Mouse (Mus musculus) limb, embryonic 11.5 days (tissue): ENCODE data around the gene Myo19. TPM values are rescaled to one million over a fixed set of nuclear protein-coding genes. Genes with fewer than 3 reads are reported as not detected.
A peak's percentile ranks its signal among the peaks of the same experiment; 100 is the strongest.

ENCODE experiments used
- ATAC-seq: fragments of 200-750 bp; cut with Nextera tagmentation; 2 replicates; pipeline ENCODE4 v1.8.0; 2017; ENCODE audit warnings: low read depth; ENCODE audit not compliant: insufficient number of reproducible peaks, low FRiP score, low TSS enrichment
- DNase-seq: peaks from one replicate; pipeline ENCODE4 v3.0.0-alpha.2; 2015; ENCODE audit warnings: low spot score
- H3K27ac ChIP-seq: fragments of 300-500 bp; sonication (generic); replicated peaks from 2 replicates; pipeline ENCODE4 v1.5.1; 2014; ENCODE audit warnings: low read depth, mild to moderate bottlenecking, low read length
- H3K27me3 ChIP-seq: fragments of 300-500 bp; sonication (generic); 2 replicates; pipeline ENCODE4 v1.6.1; 2014; ENCODE audit warnings: mild to moderate bottlenecking, low read length, mixed read lengths; ENCODE audit not compliant: control insufficient read depth, insufficient read depth
- H3K36me3 ChIP-seq: fragments of 300-500 bp; sonication (generic); 2 replicates; pipeline ENCODE4 v1.6.1; 2014; ENCODE audit warnings: mild to moderate bottlenecking, low read length, moderate library complexity, mixed read lengths; ENCODE audit not compliant: control insufficient read depth, insufficient read depth
- H3K4me1 ChIP-seq: fragments of 300-500 bp; sonication (generic); 2 replicates; pipeline ENCODE4 v1.6.1; 2014; ENCODE audit warnings: low read length, mixed read lengths; ENCODE audit not compliant: control insufficient read depth, insufficient read depth
- H3K4me2 ChIP-seq: fragments of 300-500 bp; sonication (generic); 2 replicates; pipeline ENCODE4 v1.6.1; 2014; ENCODE audit warnings: low read depth, mild to moderate bottlenecking, moderate library complexity; ENCODE audit not compliant: severe bottlenecking
- H3K4me3 ChIP-seq: fragments of 300-500 bp; sonication (generic); 2 replicates; pipeline ENCODE4 v1.5.1; 2014; ENCODE audit warnings: low read depth, low read length
- H3K9ac ChIP-seq: fragments of 300-500 bp; sonication (generic); 2 replicates; pipeline ENCODE4 v1.6.1; 2014; ENCODE audit warnings: mild to moderate bottlenecking, low read length
- H3K9me3 ChIP-seq: fragments of 300-500 bp; sonication (generic); 2 replicates; pipeline ENCODE4 v1.6.1; 2016; ENCODE audit warnings: low read length; ENCODE audit not compliant: control insufficient read depth
- WGBS: fragments of 180-500 bp; shearing (Covaris S2); extraction: QIAGEN DNeasy Blood & Tissue Kit; methylation state at CpG from one replicate; pipeline ENCODE4 v1.1.7; 2014; 5-methylcytosine and 5-hydroxymethylcytosine counted together
- polyA plus RNA-seq: library from polyadenylated mRNA; unstranded; fragments of >200 nt; fragmentation: Nextera tagmentation; extraction: Ambion mirVana; gene quantifications from 2 replicates; pipeline ENCODE4 v1.2.1, GENCODE M21; 2014

Myo19 gene
- 12.3 and 13.4 TPM in 2 replicates for polyA plus RNA-seq

- Histone ChIP-seq H3K4me2 (peak within 1 kb of the TSS; percentile 89), H3K9me3 (no peaks in the 10 kb centered on the region), H3K27ac (peak within 1 kb of the TSS; percentile 83), H3K4me1 (peaks cover 3% of the 10 kb centered on the region; the same call in 1 of the 2 replicates), H3K9ac (peak within 1 kb of the TSS; percentile 86), H3K4me3 (peak within 1 kb of the TSS; percentile 82), H3K36me3 (no peaks in the 10 kb centered on the region; the same call in 1 of the 2 replicates), H3K27me3 (no peaks in the 10 kb centered on the region)
- DNase-seq: peak; percentile 83
- WGBS: under 1% methylated on average over 67 of the region's 81 CpGs
- peak; percentile 88 for ATAC-seq
Measured at GRCm38 (mm10) chr11:84879772-84880464, at the start of gene Myo19, which contains the start of gene Pigw. Gene Myo19, plus strand, starts transcription at chr11:84880148. Gene Pigw, minus strand, starts transcription at chr11:84880285.

- Histone ChIP-seq H3K27ac (no peak overlapping the region), H3K27me3 (no peaks in the 10 kb centered on the region), H3K4me1 (no peaks in the 10 kb centered on the region), H3K9ac (no peak overlapping the region), H3K36me3 (peaks cover 10% of the 10 kb centered on the region), H3K4me3 (no peak overlapping the region), H3K4me2 (no peak overlapping the region), H3K9me3 (no peaks in the 10 kb centered on the region)
- WGBS: 92% methylated on average over 2 of the region's 2 CpGs
- ATAC-seq (no peak), DNase-seq (no peak)
Measured at GRCm38 (mm10) chr11:84839330-84839729, 40.6 kb upstream of the Myo19 start.

- no peaks in the 10 kb centered on the region for H3K27me3 ChIP-seq
- DNase-seq (no peak), ATAC-seq (no peak)
- H3K27ac ChIP-seq: no peak overlapping the region
- H3K4me1 ChIP-seq: no peaks in the 10 kb centered on the region
- H3K4me3 ChIP-seq: no peak overlapping the region
- H3K4me2 ChIP-seq: no peak overlapping the region
- H3K9me3 ChIP-seq: no peaks in the 10 kb centered on the region
- 95% methylated on average over 15 of the region's 15 CpGs for WGBS
- H3K36me3 ChIP-seq: peaks cover 4% of the 10 kb centered on the region; the same call in 1 of the 2 replicates
- H3K9ac ChIP-seq: no peak overlapping the region
Measured at GRCm38 (mm10) chr11:84846741-84847474, 33.0 kb upstream of the Myo19 start.

- Histone ChIP-seq H3K4me2 (no peak overlapping the region), H3K36me3 (peaks cover 4% of the 10 kb centered on the region; the same call in 1 of the 2 replicates), H3K27ac (no peak overlapping the region), H3K9ac (no peak overlapping the region), H3K4me1 (no peaks in the 10 kb centered on the region), H3K9me3 (no peaks in the 10 kb centered on the region), H3K27me3 (no peaks in the 10 kb centered on the region), H3K4me3 (no peak overlapping the region)
- ATAC-seq (no peak), DNase-seq (no peak)
- WGBS: 88% methylated on average over 7 of the region's 7 CpGs
Measured at GRCm38 (mm10) chr11:84847475-84848090, 32.4 kb upstream of the Myo19 start.

- DNase-seq: no peak
- Histone ChIP-seq H3K27ac (no peak overlapping the region), H3K27me3 (no peaks in the 10 kb centered on the region), H3K36me3 (peaks cover 19% of the 10 kb centered on the region), H3K4me2 (no peak overlapping the region), H3K9ac (no peak overlapping the region), H3K4me1 (no peaks in the 10 kb centered on the region), H3K4me3 (no peak overlapping the region), H3K9me3 (no peaks in the 10 kb centered on the region)
- ATAC-seq: no peak
- WGBS: 94% methylated on average over 6 of the region's 6 CpGs
Measured at GRCm38 (mm10) chr11:84855285-84855684, 24.7 kb upstream of the Myo19 start.

- H3K36me3 ChIP-seq: no peaks in the 10 kb centered on the region
- H3K9me3 ChIP-seq: no peaks in the 10 kb centered on the region
- no peaks in the 10 kb centered on the region for H3K27me3 ChIP-seq
- no peak overlapping the region for H3K4me3 ChIP-seq
- no peak overlapping the region for H3K4me2 ChIP-seq
- H3K9ac ChIP-seq: no peak overlapping the region
- no peak for ATAC-seq
- 59% methylated on average over 2 of the region's 2 CpGs for WGBS
- H3K27ac ChIP-seq: no peak overlapping the region
- no peak for DNase-seq
- peaks cover 6% of the 10 kb centered on the region for H3K4me1 ChIP-seq
Measured at GRCm38 (mm10) chr11:84865268-84865667, 14.7 kb upstream of the Myo19 start.

- Histone ChIP-seq H3K9me3 (no peaks in the 10 kb centered on the region), H3K9ac (no peak overlapping the region), H3K27me3 (no peaks in the 10 kb centered on the region), H3K36me3 (no peaks in the 10 kb centered on the region), H3K27ac (no peak overlapping the region), H3K4me3 (no peak overlapping the region), H3K4me1 (peaks cover 6% of the 10 kb centered on the region), H3K4me2 (0 out of 2 replicates have a peak overlapping the region, but pooled peaks have one; percentile 16)
- WGBS: 90% methylated on average over 2 of the region's 2 CpGs
- ATAC-seq (no peak), DNase-seq (no peak)
Measured at GRCm38 (mm10) chr11:84867586-84867985, 12.4 kb upstream of the Myo19 start.

- 18% methylated on average over 7 of the region's 7 CpGs for WGBS
- Histone ChIP-seq H3K4me1 (peaks cover 6% of the 10 kb centered on the region), H3K4me3 (peak overlapping the region; percentile 88), H3K36me3 (no peaks in the 10 kb centered on the region), H3K27ac (no peak overlapping the region), H3K4me2 (peak overlapping the region; percentile 84), H3K9me3 (no peaks in the 10 kb centered on the region), H3K9ac (peak overlapping the region; percentile 89), H3K27me3 (no peaks in the 10 kb centered on the region)
- no peak for DNase-seq
- ATAC-seq: no peak
Measured at GRCm38 (mm10) chr11:84868786-84869259, 11.1 kb upstream of the Myo19 start.
